Mouse (Mus musculus): Measurements from ENCODE around the gene Slc1a5. TPM values are rescaled to one million over a fixed set of nuclear protein-coding genes. Genes with fewer than 3 reads are reported as not detected.
A peak's percentile ranks its signal among the peaks of the same experiment; 100 is the strongest.

The Slc1a5 gene
- total RNA-seq, 2 experiments from 2014 or later = 22.6 to 28.7 TPM

- no peak for DNase-seq
- intact Hi-C loops (cut with DNase I) = loop anchor here (5.0 kb wide), 1 partner anchor 107 kb away; the partner anchor contains the start of gene Calm3
Measured at GRCm38 (mm10) chr7:16815351-16815941, 34.3 kb downstream of the Slc1a5 start, which contains the start of gene Strn4. Strn4 (plus strand) TSS chr7:16815889.

DNA sequence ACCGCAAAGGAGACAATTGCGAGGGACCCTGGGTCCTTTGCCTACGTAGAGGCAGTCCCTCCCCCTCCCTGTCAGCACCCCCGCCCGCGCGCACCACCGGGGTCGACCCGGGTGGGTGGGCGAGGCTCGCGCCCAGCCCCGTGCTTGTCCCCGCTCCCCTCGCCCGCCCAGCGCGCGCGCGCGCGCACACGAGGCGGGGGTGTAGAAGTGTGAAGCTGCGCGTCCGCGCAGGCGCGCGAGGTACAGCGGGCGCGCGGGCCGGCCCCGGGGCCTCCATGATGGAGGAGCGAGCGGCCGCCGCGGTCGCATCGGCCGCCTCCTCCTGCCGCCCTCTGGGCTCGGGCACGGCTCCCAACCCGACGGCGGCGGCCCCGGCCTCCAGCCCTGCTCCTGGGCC, 34.9 kb downstream of the Slc1a5 start:
- DNase-seq = peak; percentile 84 to 86
- intact Hi-C loops (cut with DNase I) = loop anchor here (5.0 kb wide), 1 partner anchor 106 kb away; the partner anchor contains the start of gene Calm3

GRCm38 (mm10) chr7:16816475-16817122, 35.5 kb downstream of the Slc1a5 start, which contains the start of gene Fkrp:
Fkrp (minus strand) TSS chr7:16816732.
- peak; percentile 70 to 77 for DNase-seq
- intact Hi-C loops (cut with DNase I) = loop anchor here (5.0 kb wide), 1 partner anchor 106 kb away; the partner anchor contains the start of gene Calm3

DNA sequence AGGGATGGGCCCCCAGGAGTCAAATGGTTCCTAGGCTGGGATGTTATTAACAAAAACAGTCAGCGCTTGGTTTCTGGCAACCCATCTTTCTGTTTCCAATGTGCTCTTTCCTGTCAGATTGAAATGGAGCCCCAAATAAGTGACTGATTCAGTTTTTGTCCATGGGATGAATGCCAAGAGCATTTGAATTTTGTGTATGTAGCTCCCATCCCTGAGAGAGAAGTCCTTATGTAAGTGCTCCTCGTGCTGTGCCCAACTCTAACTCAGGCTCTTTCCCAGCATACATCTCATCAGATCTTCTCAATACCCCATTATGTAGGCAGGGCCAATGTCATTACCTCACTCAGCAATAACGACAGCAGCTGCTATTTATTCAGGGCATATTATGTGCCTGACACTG, 36.6 kb downstream of the Slc1a5 start:
- DNase-seq = no peak
- intact Hi-C loops (cut with DNase I) = loop anchor here (5.0 kb wide), 1 partner anchor 105 kb away; the partner anchor contains the start of gene Calm3

DNA sequence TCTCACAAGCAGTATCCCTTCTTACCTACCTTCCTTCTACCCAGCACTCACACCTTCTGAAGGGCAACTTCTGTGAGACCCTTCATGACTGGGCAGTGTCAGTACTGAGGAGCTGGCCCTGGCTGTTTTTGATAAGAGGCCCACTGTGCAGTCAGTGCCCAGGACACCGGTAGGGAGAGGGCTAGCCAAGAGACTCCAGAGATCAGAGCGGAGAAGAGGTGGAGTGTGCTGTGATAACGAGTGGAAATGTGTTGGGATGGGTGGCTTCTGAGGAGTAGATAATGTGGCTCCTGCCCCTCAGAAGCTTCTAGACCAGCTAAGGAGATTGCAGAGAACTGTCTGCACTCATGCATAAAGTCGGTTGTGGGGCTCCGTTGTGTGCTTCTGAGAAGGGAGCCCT, 38.7 kb downstream of the Slc1a5 start:
- intact Hi-C loops (cut with DNase I) = loop anchor here (5.0 kb wide), 1 partner anchor 103 kb away; the partner anchor contains the start of gene Calm3
- DNase-seq = no peak

GRCm38 (mm10) chr7:16820271-16820763, 39.2 kb downstream of the Slc1a5 start:
- DNase-seq = no peak
- intact Hi-C loops (cut with DNase I) = no loop called here

DNA sequence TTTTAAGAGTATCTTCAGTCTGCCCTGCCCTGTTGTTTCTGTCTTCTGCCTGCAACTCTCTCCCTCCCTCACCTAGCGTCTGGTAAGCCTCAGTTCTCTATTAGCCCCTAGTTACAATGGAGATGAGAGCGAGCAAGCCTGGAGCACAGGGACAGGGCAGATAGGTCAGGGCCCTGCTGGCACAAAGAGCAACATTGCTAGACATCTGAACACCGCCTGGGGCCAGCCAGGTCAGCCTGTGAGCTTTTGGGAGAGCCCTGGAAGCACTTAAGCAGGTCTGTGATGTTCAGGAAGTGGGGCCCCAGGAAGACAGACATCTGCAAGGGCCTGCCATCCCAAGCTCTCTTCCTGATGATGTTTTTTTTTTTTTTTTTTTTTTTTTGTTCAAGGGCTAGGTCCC, 40.0 kb downstream of the Slc1a5 start:
- DNase-seq = no peak
- intact Hi-C loops (cut with DNase I) = no loop called here

DNA sequence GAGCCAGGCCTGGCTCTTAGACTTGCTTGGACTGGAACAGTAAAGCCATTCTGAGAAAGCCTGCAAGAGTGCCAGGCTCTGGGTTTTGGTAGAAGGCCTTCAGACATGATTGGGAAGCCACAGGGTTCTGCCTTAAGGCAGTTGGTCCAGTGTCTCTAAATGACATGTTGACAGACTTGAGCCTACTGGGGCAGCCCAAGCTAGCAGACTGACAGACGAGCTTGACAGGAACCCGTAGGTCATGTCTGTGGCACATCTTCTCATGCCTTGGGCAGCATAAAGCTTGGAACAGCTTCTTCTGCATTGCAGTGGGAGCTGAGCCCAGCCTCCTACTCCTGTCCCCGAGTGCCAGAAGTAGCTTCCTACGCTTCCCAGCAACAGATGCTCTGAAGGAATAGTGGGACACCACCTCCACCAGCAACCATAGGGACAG, 40.5 kb downstream of the Slc1a5 start:
- DNase-seq = no peak
- intact Hi-C loops (cut with DNase I) = no loop called here

DNA sequence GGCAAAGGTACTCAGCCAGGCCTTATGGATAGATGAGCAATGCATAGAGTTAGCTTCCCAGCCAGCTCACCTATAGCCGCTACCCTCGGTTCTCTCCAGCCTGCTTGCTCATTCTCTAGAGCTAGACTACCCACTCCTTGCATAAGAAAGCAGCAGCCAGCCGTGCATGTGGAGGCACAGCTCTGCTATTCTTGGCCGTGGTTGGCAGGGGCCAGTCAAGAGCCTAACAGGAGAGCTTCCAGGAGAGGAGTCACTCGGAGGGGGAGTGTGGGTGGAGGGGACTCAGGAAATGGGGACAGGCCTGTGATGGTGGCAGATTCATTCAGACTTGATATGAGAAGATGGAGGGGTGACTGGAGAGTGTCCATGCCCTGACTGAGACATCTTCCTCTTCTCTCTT, 42.6 kb downstream of the Slc1a5 start:
- peak; percentile 55 to 69 for DNase-seq

DNA sequence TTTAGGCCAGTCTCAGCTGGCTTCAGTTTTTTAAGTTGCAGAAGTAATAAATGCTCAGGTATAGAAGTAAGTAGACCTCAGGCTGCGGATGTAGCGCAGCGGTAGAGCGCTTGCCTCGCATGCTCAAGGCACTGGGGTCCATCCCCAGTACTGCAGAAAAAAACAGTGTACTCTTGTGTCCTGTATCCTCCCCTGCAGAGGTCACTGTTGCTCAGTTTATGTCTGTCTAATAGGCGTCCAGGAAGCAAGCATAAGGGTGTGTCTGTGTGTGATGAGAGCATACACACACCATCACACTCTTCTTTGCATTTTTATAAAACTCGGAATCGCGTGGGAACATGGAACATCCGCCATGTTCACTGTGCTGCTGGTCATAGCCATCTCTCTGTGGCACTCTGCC, 44.6 kb downstream of the Slc1a5 start:
- DNase-seq = peak; percentile 57 to 69
- intact Hi-C loops (cut with DNase I) = loop anchor here (2.0 kb wide), 2 partner anchors 33 to 67 kb away; no protein-coding TSS in a partner anchor

More for the DNA sequence above, 42.6 kb downstream of the Slc1a5 start:
- intact Hi-C loops (cut with DNase I) = no loop called here

GRCm38 (mm10) chr7:16826571-16826970, 45.4 kb downstream of the Slc1a5 start:
- intact Hi-C loops (cut with DNase I) = loop anchor here (2.0 kb wide), 2 partner anchors 32 to 66 kb away; no protein-coding TSS in a partner anchor
- DNase-seq = no peak

DNA sequence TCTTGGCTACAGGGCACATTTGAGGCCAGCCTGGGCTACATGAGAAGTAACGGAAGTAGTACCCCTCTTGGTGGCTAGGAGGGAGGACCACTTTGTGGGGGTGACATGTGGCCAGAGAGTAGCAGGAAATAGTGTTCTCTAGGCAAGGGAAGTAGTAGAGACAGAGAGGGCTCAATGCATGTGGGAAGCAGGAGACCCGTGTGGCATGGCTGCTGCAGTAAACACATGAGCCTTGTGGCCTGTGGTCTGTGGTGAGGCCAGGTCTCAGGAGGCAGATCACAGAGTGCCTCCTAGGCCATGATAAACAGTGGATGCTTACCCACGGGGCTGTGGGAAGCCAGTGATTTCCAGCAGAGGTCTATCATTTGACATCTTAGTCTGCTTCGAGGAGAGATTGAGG, 46.1 kb downstream of the Slc1a5 start:
- no peak for DNase-seq
- intact Hi-C loops (cut with DNase I) = loop anchor here (2.0 kb wide), 2 partner anchors 32 to 66 kb away; no protein-coding TSS in a partner anchor

- no peak for DNase-seq
- intact Hi-C loops (cut with DNase I) = no loop called here
Measured at GRCm38 (mm10) chr7:16830449-16830848, 49.3 kb downstream of the Slc1a5 start.

DNA sequence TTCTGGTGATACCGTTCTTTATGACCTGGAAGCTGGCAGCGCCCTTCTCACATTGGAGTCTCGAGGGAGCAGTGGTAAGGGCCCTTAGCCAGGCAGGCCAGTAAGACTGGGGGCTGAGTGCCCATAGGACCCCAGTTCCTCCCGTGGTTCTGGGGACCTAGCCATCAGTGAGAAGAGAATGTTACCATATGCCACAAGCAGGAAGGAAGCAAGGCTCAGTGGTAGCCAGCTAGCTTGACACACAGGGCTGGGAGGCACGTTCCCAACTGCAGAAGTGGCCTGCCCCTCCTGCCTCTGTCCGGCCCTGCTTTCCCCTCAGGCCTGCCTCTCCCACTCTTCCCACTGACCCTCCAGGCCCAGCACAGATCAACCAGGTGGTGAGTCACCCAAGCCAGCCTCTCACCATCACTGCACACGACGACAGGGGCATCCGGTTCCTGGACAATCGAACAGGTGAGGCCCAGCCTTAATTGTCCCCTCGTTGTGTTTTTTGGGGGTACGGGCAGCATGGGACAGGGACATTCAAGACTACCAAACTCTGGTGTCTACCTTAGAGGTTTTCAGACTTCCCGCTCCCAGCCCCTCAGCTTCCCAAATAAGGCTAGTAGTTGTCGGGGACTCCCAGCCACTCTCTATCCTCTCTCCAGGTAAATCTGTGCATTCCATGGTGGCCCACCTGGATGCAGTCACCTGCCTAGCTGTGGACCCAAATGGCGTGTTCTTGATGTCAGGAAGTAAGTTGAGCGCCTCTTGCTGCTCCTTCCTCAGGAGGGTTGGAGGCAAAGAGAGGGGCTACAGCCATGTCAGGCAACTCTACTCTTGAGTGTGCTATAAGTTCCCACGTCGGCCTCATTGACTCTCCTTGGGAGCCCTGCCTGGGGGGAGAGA, 57.0 kb downstream of the Slc1a5 start:
- intact Hi-C loops (cut with DNase I) = no loop called here
- no peak for DNase-seq

DNA sequence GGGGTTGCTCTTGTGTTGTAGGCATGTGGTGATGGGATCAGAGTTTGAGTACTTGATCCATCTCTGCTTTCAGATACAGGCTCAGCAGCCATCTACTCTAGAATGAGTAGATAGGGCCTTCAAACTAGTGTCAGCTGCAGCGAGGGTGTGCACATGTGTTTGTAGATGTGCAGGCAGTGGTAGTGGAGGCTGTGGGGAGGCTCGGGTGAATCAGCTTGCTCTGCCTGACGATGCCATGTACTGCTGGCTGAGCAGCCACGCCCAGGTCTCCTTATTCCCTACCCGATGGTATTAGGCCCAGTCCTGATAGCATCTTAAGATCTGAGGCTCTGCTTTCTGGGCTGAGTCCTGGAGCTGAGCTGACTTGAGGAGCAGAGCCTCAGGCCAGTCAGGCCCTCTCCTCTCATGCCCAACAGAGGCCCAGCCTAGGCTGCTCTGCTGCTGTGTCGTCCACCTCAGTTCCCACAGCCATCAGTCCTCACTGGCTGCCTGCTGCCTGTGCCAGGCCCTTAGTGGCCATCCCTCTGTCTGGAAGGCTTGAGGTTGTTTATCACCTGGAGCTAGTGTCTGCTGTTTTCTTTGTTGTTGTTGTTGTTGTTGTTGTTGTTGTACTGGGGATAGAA, 57.8 kb downstream of the Slc1a5 start:
- no peak for DNase-seq
- intact Hi-C loops (cut with DNase I) = no loop called here

DNA sequence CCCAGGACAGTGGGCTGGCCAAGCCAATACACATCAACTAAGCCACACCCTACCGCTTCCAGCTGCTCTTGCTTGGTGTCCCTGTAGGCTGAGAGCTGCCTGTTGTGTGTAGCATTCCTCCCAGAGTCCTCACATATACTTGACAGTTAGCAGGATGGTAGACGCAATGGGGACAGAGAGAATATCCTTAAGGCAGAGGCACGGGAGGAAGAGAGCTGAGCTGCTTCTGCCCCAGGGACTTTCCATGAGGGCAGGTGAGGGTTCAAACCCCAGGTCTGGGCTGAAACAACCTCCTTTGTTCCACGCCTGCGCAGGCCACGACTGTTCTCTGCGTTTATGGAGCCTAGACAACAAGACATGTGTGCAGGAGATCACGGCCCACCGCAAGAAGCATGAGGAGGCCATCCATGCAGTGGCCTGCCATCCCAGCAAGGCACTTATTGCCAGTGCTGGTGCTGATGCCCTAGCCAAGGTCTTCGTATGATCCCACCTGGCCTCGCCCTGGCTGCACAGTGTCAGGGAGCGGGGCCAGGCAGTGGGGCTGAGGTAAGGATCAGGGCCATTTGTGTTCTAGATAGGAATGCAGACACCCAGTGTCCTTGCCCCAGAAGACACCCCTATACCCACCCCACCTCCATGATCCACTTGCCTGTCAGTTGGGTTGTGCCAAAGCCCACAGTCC, 58.4 kb downstream of the Slc1a5 start:
- intact Hi-C loops (cut with DNase I) = no loop called here
- no peak for DNase-seq

GRCm38 (mm10) chr7:16840109-16840491, 59.0 kb downstream of the Slc1a5 start:
- DNase-seq = no peak
- intact Hi-C loops (cut with DNase I) = no loop called here

DNA sequence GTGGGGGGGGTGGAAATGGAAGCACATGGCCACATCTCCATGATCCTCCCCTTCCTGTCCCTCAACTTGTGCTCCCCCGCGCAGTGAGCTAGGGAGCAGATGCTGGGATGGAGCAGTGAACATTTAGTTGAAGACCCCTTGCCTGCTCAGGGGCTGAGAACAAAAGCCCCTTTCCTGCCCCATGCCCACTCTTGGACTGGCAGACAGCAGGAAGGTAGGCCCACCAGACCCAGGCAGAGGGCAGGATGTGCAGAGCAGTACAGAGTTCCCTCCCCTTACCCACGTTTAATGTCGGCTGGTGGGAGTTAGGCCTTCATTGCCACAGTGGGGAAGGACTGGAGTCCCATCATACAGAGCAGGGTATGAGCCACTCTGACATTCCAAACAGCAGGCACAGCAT, 59.9 kb downstream of the Slc1a5 start:
- intact Hi-C loops (cut with DNase I) = loop anchor here (1.0 kb wide), 1 partner anchor 10 kb away; no protein-coding TSS in a partner anchor
- no peak for DNase-seq
